Mouse (Mus musculus): ENCODE measurements around the gene Hnf1a. TPM values are rescaled to one million over a fixed set of nuclear protein-coding genes. Genes with fewer than 3 reads are reported as not detected.
A peak's percentile ranks its signal among the peaks of the same experiment; 100 is the strongest.

The Hnf1a gene
- polyA plus RNA-seq (2016; fragmentation: Nextera tagmentation; extraction: Ambion mirVana), result 0.05 and 0.07 TPM in 2 replicates

DNA sequence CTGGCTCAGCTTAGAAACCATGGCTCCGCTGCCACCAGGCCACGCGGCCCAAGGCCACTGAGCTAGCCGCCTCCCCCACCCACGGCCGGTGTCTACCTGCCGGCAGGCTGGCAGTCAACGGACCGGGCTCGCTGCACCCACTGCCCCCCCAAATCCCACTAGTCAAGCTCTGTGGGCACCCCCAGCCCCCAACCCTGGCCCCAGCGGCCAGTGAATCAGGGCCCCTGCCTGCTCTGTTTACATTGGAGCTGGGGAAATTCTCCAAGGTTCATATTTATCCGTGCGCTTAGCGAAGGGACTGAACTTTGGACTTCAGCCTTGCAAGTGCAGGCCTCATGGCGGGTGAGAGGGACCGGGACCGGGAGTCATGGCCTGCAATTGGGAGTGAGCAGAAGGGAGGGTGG, at the start of gene Hnf1a:
Hnf1a (minus strand) TSS at position 271 of the 404 bp plus-strand sequence.
- H3K27ac ChIP-seq (replicated peaks), result no peak within 1 kb of the TSS
- H3K9ac ChIP-seq (replicated peaks), result no peak within 1 kb of the TSS
- no peak within 1 kb of the TSS for H3K4me2 ChIP-seq (replicated peaks)
- no peaks in the 10 kb centered on the region for H3K36me3 ChIP-seq
- whole genome bisulfite sequencing, result 79% methylated on average over 17 of the region's 17 CpGs
- no peak within 1 kb of the TSS for H3K4me3 ChIP-seq
- no peak for ATAC-seq (ENCODE audit: low FRiP score, low read depth)
- peaks cover 26% of the 10 kb centered on the region for H3K27me3 ChIP-seq
- H3K4me1 ChIP-seq, result peaks cover 5% of the 10 kb centered on the region
- H3K9me3 ChIP-seq, result no peaks in the 10 kb centered on the region

DNA sequence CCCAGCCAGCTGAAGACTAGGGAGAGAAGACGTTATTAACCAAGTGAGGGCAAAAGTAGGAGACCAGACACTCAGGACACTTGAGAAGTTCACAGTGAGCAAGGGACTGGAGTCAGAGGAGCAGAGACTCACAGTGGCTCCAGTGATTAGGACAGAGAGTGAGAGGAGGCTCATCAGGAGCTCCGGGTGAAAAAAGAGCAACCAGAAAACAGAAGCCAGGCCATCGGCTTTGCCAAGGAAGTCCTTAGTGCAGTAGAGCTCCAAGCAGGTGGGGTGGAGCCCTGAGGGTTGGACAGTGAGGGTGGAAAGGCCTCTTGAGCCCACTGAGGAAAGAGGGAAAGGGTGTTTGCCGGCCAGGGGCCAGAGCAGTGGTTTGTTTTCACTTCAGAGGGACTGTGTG, 47.9 kb upstream of the Hnf1a start:
- WGBS, result 87% methylated on average over 4 of the region's 4 CpGs
- Histone ChIP-seq H3K4me3 (no peak overlapping the region), H3K4me2 (replicated peaks) (no peak overlapping the region), H3K27me3 (no peaks in the 10 kb centered on the region), H3K36me3 (no peaks in the 10 kb centered on the region), H3K27ac (replicated peaks) (no peak overlapping the region), H3K9me3 (no peaks in the 10 kb centered on the region), H3K4me1 (peaks cover 10% of the 10 kb centered on the region), H3K9ac (replicated peaks) (no peak overlapping the region)
- no peak for ATAC-seq (ENCODE audit: low FRiP score, low read depth)

DNA sequence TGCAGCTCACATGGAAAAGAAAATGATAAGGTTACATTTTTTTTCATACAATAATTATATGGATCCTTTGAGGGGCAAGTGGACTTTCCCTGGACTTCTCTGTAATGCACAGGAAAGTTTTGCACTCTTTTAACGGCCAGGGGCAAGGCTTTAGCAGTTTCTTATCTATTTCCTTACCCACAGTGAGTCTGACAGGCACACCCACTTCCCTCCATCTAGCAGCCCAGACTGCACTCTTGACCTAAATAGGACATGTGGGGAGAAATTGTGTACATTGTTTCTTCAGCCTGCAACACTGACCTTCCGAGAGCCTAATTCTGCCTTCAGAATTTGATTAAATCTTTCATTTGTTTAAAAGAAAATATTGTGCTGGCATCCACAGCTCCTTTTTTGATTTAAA, 47.4 kb upstream of the Hnf1a start:
- ATAC-seq (ENCODE audit: low FRiP score, low read depth), result no peak
- Histone ChIP-seq H3K9me3 (no peaks in the 10 kb centered on the region), H3K27ac (replicated peaks) (no peak overlapping the region), H3K9ac (replicated peaks) (no peak overlapping the region), H3K27me3 (no peaks in the 10 kb centered on the region), H3K4me1 (peaks cover 15% of the 10 kb centered on the region), H3K4me2 (replicated peaks) (no peak overlapping the region), H3K4me3 (no peak overlapping the region), H3K36me3 (no peaks in the 10 kb centered on the region)
- WGBS, result 78% methylated on average over 2 of the region's 2 CpGs

- H3K4me3 ChIP-seq, result no peak overlapping the region
- peaks cover 31% of the 10 kb centered on the region for H3K4me1 ChIP-seq
- H3K27ac ChIP-seq (replicated peaks), result no peak overlapping the region
- no peak for ATAC-seq (ENCODE audit: low FRiP score, low read depth)
- no peaks in the 10 kb centered on the region for H3K27me3 ChIP-seq
- H3K9ac ChIP-seq (replicated peaks), result no peak overlapping the region
- no peak overlapping the region for H3K4me2 ChIP-seq (replicated peaks)
- no peaks in the 10 kb centered on the region for H3K36me3 ChIP-seq
- H3K9me3 ChIP-seq, result no peaks in the 10 kb centered on the region
- WGBS, result 44% methylated on average over 4 of the region's 4 CpGs
Observed at GRCm38 (mm10) chr5:115015121-115015520, 44.2 kb upstream of the Hnf1a start.

DNA sequence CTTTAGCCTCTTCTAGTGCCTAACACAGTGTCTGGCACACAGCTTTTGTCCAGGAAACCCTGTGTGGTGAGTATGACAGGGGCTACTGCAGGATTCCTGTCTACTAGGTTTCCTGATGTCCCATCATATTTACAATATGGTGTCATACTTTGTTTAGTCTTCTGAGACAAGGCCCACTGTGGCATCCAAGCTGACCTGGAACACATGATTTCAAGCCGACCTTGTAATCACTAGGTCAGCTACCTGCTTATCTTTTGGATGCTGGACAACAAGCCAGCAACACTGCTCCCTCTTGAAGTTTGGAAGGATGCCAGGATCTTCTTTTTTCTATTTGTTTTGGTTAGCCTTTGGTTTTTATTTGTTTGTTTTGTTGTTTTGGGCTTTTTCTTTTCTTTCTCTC, 43.7 kb upstream of the Hnf1a start:
- Histone ChIP-seq H3K9me3 (no peaks in the 10 kb centered on the region), H3K4me2 (replicated peaks) (no peak overlapping the region), H3K27me3 (no peaks in the 10 kb centered on the region), H3K27ac (replicated peaks) (no peak overlapping the region), H3K36me3 (no peaks in the 10 kb centered on the region), H3K4me3 (no peak overlapping the region), H3K9ac (replicated peaks) (no peak overlapping the region), H3K4me1 (peaks cover 31% of the 10 kb centered on the region)
- ATAC-seq (ENCODE audit: low FRiP score, low read depth), result no peak
- 80% methylated on average over 1 of the region's 1 CpGs for WGBS

GRCm38 (mm10) chr5:115013436-115013835, 42.5 kb upstream of the Hnf1a start:
- no peak overlapping the region for H3K9ac ChIP-seq (replicated peaks)
- no peaks in the 10 kb centered on the region for H3K9me3 ChIP-seq
- 0 out of 2 replicates have a peak overlapping the region, but pooled peaks have one; percentile 97 for H3K4me2 ChIP-seq (replicated peaks)
- 75% methylated on average over 3 of the region's 3 CpGs for whole genome bisulfite sequencing
- H3K36me3 ChIP-seq, result no peaks in the 10 kb centered on the region
- H3K4me3 ChIP-seq, result no peak overlapping the region
- no peaks in the 10 kb centered on the region for H3K27me3 ChIP-seq
- no peak for ATAC-seq (ENCODE audit: low FRiP score, low read depth)
- no peak overlapping the region for H3K27ac ChIP-seq (replicated peaks)
- peaks cover 31% of the 10 kb centered on the region for H3K4me1 ChIP-seq

DNA sequence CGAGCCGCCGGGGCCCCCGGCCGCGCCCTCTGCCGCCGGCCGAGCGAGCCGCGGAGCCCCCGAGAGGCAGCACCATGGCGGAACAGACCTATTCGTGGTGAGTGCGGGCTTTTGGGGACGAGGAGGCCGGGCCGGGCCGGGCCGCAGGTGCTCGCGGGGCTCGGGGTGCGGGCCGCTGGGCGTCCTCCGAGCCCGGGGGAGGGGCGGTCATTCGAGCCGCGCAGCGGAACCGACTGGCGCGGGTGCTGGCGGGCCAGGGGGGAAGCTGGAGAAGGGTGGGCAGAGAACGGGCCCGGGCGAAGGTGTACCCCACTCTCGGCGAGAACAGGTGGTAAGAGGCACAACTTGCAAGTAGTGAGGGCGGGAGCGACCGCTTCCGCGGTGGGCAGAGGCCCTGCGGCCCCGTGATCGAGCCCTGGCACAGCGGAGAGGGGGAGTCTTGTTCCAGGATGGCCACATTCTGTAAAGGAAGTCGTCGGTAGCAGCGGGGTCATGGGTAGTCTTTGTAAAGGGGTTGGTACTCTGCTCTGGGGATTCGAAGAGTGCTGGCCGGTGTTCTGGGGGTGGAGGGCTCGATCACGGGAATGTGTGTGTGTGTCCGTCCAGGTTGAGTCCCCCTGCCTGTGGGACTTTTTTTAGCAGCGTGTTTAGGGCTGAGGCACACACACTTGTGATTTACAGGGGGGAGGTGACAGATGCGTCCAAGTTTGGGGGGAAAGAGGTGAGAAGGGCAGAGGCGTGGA, 40.8 kb upstream of the Hnf1a start:
- peak overlapping the region; percentile 96 for H3K9ac ChIP-seq (replicated peaks)
- H3K4me2 ChIP-seq (replicated peaks), result peak overlapping the region; percentile 97
- H3K27me3 ChIP-seq, result no peaks in the 10 kb centered on the region
- no peaks in the 10 kb centered on the region for H3K36me3 ChIP-seq
- H3K4me3 ChIP-seq, result peak overlapping the region; percentile 99
- H3K4me1 ChIP-seq, result peaks cover 31% of the 10 kb centered on the region
- ATAC-seq (ENCODE audit: low FRiP score, low read depth), result 0 out of 2 replicates have a peak, but pooled peaks have one; percentile 50
- no peaks in the 10 kb centered on the region for H3K9me3 ChIP-seq
- WGBS, result under 1% methylated on average over 56 of the region's 63 CpGs
- H3K27ac ChIP-seq (replicated peaks), result peak overlapping the region; percentile 92

DNA sequence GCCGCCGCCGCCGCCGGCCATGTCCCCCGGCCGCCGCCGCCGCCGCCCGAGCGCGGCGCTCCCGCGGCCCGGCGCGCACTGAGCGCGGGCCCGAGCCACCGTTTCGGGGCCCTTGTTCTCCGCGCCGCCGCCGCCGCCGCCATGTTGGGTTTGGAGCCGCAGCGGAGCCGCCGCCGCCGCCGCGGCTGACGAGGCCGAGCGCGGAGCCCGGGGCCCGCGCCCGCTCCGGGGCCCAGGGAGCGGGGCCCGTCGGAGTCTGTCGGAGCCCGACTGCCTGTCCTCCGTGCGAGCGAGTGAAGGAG, 40.3 kb upstream of the Hnf1a start:
- H3K27ac ChIP-seq (replicated peaks), result peak overlapping the region; percentile 92
- no peaks in the 10 kb centered on the region for H3K9me3 ChIP-seq
- H3K27me3 ChIP-seq, result no peaks in the 10 kb centered on the region
- peaks cover 31% of the 10 kb centered on the region for H3K4me1 ChIP-seq
- peak overlapping the region; percentile 97; the same call in 1 of the 2 replicates for H3K4me2 ChIP-seq (replicated peaks)
- H3K4me3 ChIP-seq, result peak overlapping the region; percentile 99
- H3K36me3 ChIP-seq, result no peaks in the 10 kb centered on the region
- WGBS, result under 1% methylated on average over 46 of the region's 57 CpGs
- no peak; the same call in 1 of the 2 replicates for ATAC-seq (ENCODE audit: low FRiP score, low read depth)
- peak overlapping the region; percentile 96 for H3K9ac ChIP-seq (replicated peaks)

DNA sequence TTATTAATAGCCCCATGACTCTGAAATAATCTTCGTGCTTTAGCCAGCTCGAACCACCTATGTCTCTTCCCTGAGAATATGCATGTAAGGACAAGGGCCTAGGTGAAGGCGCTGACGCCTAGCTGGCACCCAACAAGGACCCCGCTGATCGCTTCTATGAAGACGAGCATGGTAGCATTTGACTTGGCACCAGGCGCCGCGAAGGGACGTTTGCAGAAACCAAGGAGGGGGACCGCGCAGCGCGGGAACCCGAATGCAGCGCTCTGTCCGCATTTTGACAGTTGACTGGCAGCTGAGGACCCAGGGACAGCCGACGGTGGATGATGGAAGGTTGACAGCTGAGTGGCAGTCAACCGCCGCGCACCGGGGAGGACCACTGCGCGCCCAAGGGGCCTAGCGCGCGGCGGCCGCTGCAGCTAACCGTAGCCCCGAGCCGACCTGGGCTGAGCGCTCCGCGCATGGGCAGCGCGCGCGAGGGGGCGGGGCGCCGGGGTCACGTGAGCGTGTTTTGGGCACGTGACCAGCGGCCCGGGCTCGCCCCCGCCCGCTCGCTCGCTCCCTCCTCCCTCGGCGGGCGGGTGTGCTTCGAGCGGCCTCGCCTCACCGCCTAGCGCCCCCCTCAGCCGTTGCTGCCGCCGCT, 39.8 kb upstream of the Hnf1a start, which contains the start of gene Sppl3:
Sppl3 (plus strand) TSS at position 561 of the 640 bp plus-strand sequence.
- H3K9ac ChIP-seq (replicated peaks), result peak within 1 kb of the TSS; percentile 96
- 2% methylated on average over 30 of the region's 65 CpGs for WGBS
- ATAC-seq (ENCODE audit: low FRiP score, low read depth), result peak; percentile 95

GRCm38 (mm10) chr5:115009961-115010360, 39.1 kb upstream of the Hnf1a start:
- no peak overlapping the region for H3K4me3 ChIP-seq
- peaks cover 28% of the 10 kb centered on the region for H3K4me1 ChIP-seq
- H3K4me2 ChIP-seq (replicated peaks), result peak overlapping the region; percentile 97

More for the DNA sequence above, 39.8 kb upstream of the Hnf1a start, which contains the start of gene Sppl3:
- Histone ChIP-seq H3K27ac (replicated peaks) (peak within 1 kb of the TSS; percentile 92), H3K4me3 (peak within 1 kb of the TSS; percentile 99), H3K4me1 (peaks cover 31% of the 10 kb centered on the region), H3K27me3 (no peaks in the 10 kb centered on the region), H3K36me3 (no peaks in the 10 kb centered on the region), H3K4me2 (replicated peaks) (peak within 1 kb of the TSS; percentile 97), H3K9me3 (no peaks in the 10 kb centered on the region)

GRCm38 (mm10) chr5:115009143-115009542, 38.2 kb upstream of the Hnf1a start:
- peaks cover 22% of the 10 kb centered on the region for H3K4me1 ChIP-seq
- no peak overlapping the region for H3K27ac ChIP-seq (replicated peaks)
- H3K9ac ChIP-seq (replicated peaks), result no peak overlapping the region
- no peak for ATAC-seq (ENCODE audit: low FRiP score, low read depth)
- H3K27me3 ChIP-seq, result no peaks in the 10 kb centered on the region
- no peaks in the 10 kb centered on the region for H3K36me3 ChIP-seq
- H3K9me3 ChIP-seq, result no peaks in the 10 kb centered on the region
- H3K4me2 ChIP-seq (replicated peaks), result no peak overlapping the region
- H3K4me3 ChIP-seq, result no peak overlapping the region
- 92% methylated on average over 6 of the region's 6 CpGs for WGBS

More at GRCm38 (mm10) chr5:115009961-115010360, 39.1 kb upstream of the Hnf1a start:
- Histone ChIP-seq H3K36me3 (no peaks in the 10 kb centered on the region), H3K27ac (replicated peaks) (no peak overlapping the region), H3K9ac (replicated peaks) (no peak overlapping the region), H3K9me3 (no peaks in the 10 kb centered on the region), H3K27me3 (no peaks in the 10 kb centered on the region)
- 61% methylated on average over 3 of the region's 3 CpGs for WGBS
- ATAC-seq (ENCODE audit: low FRiP score, low read depth), result no peak

DNA sequence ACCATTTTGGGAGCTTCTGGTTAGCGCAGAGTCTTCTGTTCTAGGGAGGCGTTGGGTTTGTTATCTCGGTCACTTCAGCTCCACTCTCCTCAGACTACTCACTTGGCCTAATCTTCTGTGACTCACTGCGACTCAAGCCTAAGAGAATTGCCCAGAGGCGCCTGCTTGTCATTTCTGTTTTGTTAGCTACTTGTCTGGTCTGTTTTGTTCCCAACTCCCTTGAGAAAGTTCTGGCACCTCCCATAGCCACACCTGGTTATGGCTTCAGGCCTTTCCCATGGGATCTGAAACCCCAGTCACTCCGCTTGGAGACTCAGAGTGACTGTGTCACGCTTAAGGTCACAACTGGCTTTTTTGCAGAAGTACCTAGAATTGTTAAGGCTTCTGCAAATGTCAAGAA, 37.4 kb upstream of the Hnf1a start:
- Histone ChIP-seq H3K4me1 (peaks cover 16% of the 10 kb centered on the region), H3K27ac (replicated peaks) (no peak overlapping the region), H3K9ac (replicated peaks) (no peak overlapping the region), H3K4me2 (replicated peaks) (no peak overlapping the region), H3K4me3 (no peak overlapping the region), H3K27me3 (no peaks in the 10 kb centered on the region), H3K9me3 (no peaks in the 10 kb centered on the region), H3K36me3 (no peaks in the 10 kb centered on the region)
- WGBS, result 91% methylated on average over 7 of the region's 7 CpGs
- ATAC-seq (ENCODE audit: low FRiP score, low read depth), result no peak

All from midbrain, embryonic 12.5 days (tissue).